Comparison of ENCODE assay signal across 25 mouse cellular contexts in genomic region chr16:18795223-18795899, GRCm38 (mm10). TPM values are rescaled to one million over a fixed set of nuclear protein-coding genes. Genes with fewer than 3 reads are reported as not detected.
DNase-seq lines count a peak whose midpoint lies in the region; ATAC-seq lines count a peak whose summit lies in the region.
"Had no signal": no experiment of that assay in that cellular context is flagged by ENCODE, and none has a peak within 500 bp of the region (broad histone marks: within the 10 kb centered on the region; RNA-seq: fewer than 3 reads in every experiment).

No protein-coding gene starts in this region.

- H3K4me1 ChIP-seq in midbrain, embryonic 13.5 days (replicated peaks) = no peaks in the 10 kb centered on the region
- H3K4me1 ChIP-seq: forebrain, embryonic 13.5 days had no signal

- no peak overlapping the region for H3K4me3 ChIP-seq in midbrain, embryonic 13.5 days (replicated peaks)
- H3K4me3 ChIP-seq: forebrain, embryonic 13.5 days; layer of hippocampus, adult 2 months had no signal

- H3K36me3 ChIP-seq in midbrain, embryonic 13.5 days = peaks cover 36% of the 10 kb centered on the region

- no peak overlapping the region for H3K9ac ChIP-seq in midbrain, embryonic 13.5 days (replicated peaks)
- H3K9ac ChIP-seq: forebrain, embryonic 13.5 days; liver, postnatal 0 days had no signal

- intact Hi-C loops in heart, postnatal 10 days (cut with DNase I) = loop anchor here (5.0 to 10.0 kb wide), 3 partner anchors 78 to 351 kb away; partner anchors contain the start of genes Gm49601 and Sept5

- WGBS in midbrain, embryonic 13.5 days = 93% methylated on average over 11 of the region's 11 CpGs

- no peak overlapping the region for H3K4me2 ChIP-seq in midbrain, embryonic 13.5 days (replicated peaks)
- H3K4me2 ChIP-seq: forebrain, embryonic 13.5 days had no signal

- no peaks in the 10 kb centered on the region for H3K27me3 ChIP-seq in midbrain, embryonic 13.5 days
- H3K27me3 ChIP-seq: forebrain, embryonic 13.5 days had no signal

- no peak for ATAC-seq in midbrain, embryonic 13.5 days
- ATAC-seq: forebrain, embryonic 13.5 days; liver, postnatal 0 days had no signal

- peak; percentile 14 for DNase-seq in right cerebral cortex, adult 18-20 months
- DNase-seq in right cerebral cortex, postnatal 4 days = no peak
- DNase-seq in MN1 (ENCODE audit: low spot score) = peak; percentile 50
- DNase-seq in fibroblast of lung, adult 2 months (ENCODE audit: low read depth) = peak; percentile 67
- DNase-seq in right cerebral cortex, postnatal 36 days (ENCODE audit: low spot score in 2 of 2) = peak; percentile 20 to 29
- DNase-seq in heart, postnatal 10 days = no peak
- DNase-seq: cerebellum, adult 2 months; cerebellum, postnatal 36 days; gastrocnemius, postnatal 25 days; kidney, adult 18-20 months; liver; liver, postnatal 0 days; lung, postnatal 10 days; midbrain, embryonic 14.5 days; retina, postnatal 1 day; thymus, postnatal 25 days had no signal

- no peaks in the 10 kb centered on the region for H3K9me3 ChIP-seq in midbrain, embryonic 13.5 days
- H3K9me3 ChIP-seq: forebrain, embryonic 13.5 days; G1E had no signal

- no peak overlapping the region for H3K27ac ChIP-seq in midbrain, embryonic 13.5 days
- H3K27ac ChIP-seq: forebrain, embryonic 13.5 days; kidney, postnatal 0 days; layer of hippocampus, adult 2 months had no signal

RNA-seq across cellular contexts. Expression of gene Ufd1, which starts 16.2 kb away (rescaled TPM):
- total RNA-seq in heart, postnatal 10 days (2021) = 10 to 100 TPM; 65.5 to 69.2 TPM
- 112 and 121 TPM in 2 replicates for polyA plus RNA-seq in midbrain, embryonic 13.5 days (2015; fragmentation: Nextera tagmentation; extraction: Ambion mirVana)

RNA-seq across cellular contexts. Expression of gene Cdc45, which starts 16.4 kb away (rescaled TPM):
- total RNA-seq in heart, postnatal 10 days (2021) = 1 to 10 TPM; 8.6 to 9.9 TPM
- 17.4 and 18.5 TPM in 2 replicates for polyA plus RNA-seq in midbrain, embryonic 13.5 days (2015; fragmentation: Nextera tagmentation; extraction: Ambion mirVana)

RNA-seq across cellular contexts. Expression of gene Cldn5, which starts 18.7 kb away (rescaled TPM):
- 10 to 100 TPM; 79.8 to 90.1 TPM for total RNA-seq in heart, postnatal 10 days (2021)
- polyA plus RNA-seq in midbrain, embryonic 13.5 days (2015; fragmentation: Nextera tagmentation; extraction: Ambion mirVana) = 59.1 and 68.2 TPM in 2 replicates
- total RNA-seq: G1E; megakaryocyte, adult 5-6 weeks had no signal

RNA-seq across cellular contexts. Expression of gene 2510002D24Rik, which starts 41.0 kb away (rescaled TPM):
- 10 to 100 TPM; 20.3 to 20.8 TPM for total RNA-seq in heart, postnatal 10 days (2021)
- polyA plus RNA-seq in midbrain, embryonic 13.5 days (2015; fragmentation: Nextera tagmentation; extraction: Ambion mirVana) = 35.5 and 38.4 TPM in 2 replicates

RNA-seq across cellular contexts. Expression of gene Gm28539, which starts 41.0 kb away (rescaled TPM):
- total RNA-seq in heart, postnatal 10 days (2021) = 1 to 10 TPM; 1.2 to 1.5 TPM
- 0.23 TPM in 1 of 2 replicates, not detected in the other for polyA plus RNA-seq in midbrain, embryonic 13.5 days (2015; fragmentation: Nextera tagmentation; extraction: Ambion mirVana)
- total RNA-seq: G1E; megakaryocyte, adult 5-6 weeks had no signal
- polyA plus RNA-seq: forebrain, embryonic 13.5 days; G1E; heart, postnatal 0 days; hindbrain, embryonic 11.5 days; kidney, postnatal 0 days; liver, postnatal 0 days; midbrain, embryonic 14.5 days; stomach, embryonic 16.5 days had no signal

Comparison
In these comparisons a context has a peak if more than half of its experiments do, and no peak if none do; other contexts are left out.
1. DNase-seq: peak in right cerebral cortex, adult 18-20 months (single experiment), MN1 (single experiment), fibroblast of lung, adult 2 months (single experiment) and right cerebral cortex, postnatal 36 days (2 of 2); none in right cerebral cortex, postnatal 4 days (single experiment) and heart, postnatal 10 days (0 of 2).